Mouse (Mus musculus): ENCODE data around the gene Cobll1.

Gene Cobll1

DNA sequence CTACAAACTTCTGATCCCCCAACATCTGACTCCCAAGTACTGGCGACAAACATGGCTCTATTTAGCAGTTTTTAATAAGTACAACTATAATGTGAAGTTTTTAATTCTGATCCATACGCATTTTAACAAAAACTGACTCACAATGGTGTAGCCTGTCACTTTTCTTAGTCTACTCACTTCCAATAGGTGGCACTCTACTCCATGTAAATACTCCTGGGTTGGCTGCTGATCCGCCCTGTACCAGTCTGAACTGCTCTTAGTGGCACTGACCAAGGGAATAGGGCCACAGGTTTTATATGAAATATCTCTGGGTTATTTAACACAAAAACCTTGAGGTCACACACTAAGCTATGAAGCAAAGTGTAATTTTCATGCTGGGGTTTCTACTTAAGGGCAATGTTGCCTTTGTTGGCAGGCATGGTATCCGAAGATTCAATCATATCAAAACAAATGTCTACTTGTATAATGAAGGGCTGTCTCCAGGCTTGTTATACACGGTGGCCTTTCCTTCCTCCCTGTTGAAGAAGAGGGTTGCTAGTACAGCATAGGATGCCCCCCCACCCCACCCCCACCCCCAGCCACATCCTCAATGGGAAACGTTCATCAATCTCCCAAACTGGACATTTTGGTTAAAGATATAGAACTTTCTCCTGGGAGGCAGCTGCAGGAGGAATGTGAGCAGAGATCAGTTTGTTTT is 93.6 kb downstream of the Cobll1 start:
- peak; percentile 66 for DNase-seq

DNA sequence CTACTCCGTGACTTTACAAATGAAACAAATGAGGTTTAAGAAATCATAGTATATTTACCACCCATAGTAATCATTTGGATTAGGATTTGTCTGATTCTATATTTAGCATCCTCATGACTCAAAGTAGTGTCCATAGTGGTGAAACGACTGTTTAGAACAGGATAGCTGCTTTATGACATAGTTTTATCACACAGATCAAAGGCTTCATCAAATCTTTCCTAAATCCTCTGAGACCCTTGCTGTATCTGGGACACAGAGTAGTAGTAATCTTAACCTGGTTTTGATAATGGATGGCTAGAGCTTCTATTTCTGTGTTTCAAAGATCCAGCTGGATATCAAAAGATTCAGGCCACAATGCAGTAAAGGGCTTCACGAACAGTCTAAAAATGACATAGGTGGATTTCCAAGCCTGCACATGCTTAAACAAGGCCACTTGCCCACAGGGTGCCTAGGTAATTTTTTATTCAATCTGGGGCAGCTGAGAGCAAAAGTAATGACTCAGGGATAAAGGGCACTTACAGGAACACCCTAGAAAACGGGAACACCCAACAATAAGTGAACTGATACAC is 98.0 kb downstream of the Cobll1 start:
- no peak for DNase-seq

- DNase-seq = no peak
Observed at GRCm38 (mm10) chr2:65140330-65140922, 98.8 kb downstream of the Cobll1 start.

GRCm38 (mm10) chr2:65139606-65140329 is 99.4 kb downstream of the Cobll1 start:
- no peak for DNase-seq

DNA sequence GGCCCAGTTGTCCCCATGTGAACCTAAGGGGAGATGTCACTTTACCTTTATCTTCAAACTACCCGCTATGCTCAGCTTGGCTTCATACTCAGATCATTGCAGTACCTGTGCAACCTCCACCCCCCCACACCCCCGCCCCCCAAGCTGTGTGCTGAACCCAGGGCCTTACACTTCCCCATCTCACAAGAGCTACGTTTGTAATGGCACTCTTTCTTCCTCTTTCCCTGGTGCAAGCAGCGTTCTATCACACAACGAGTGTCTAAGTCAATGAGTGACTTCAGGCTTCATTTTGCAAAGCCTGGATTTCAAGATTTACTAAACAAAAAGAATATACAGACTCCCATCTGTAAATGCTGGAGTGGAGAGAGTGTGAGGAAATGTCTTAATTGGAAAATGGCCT is 100.2 kb downstream of the Cobll1 start:
- no peak for DNase-seq

GRCm38 (mm10) chr2:65126141-65126783 is 112.9 kb downstream of the Cobll1 start:
- no peak for DNase-seq

DNA sequence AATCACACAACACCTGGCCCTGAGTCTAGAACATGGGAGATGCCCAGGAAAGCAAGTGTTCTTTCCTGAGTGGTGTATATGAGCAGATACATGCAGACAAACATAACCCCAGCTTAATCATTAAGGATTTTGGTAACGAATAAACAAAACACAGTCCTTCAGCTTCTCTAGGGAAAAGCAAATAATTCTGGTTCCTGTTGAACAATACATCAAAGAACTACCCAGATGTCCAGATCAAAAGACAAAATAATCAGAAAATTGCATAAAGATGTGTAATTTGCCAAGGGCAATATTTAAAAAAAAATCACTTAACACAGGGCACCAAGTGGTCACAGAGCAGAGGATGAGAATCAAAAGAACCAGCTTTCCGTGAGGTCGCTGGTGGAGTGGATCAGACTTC is 115.5 kb downstream of the Cobll1 start:
- no peak for DNase-seq

DNA sequence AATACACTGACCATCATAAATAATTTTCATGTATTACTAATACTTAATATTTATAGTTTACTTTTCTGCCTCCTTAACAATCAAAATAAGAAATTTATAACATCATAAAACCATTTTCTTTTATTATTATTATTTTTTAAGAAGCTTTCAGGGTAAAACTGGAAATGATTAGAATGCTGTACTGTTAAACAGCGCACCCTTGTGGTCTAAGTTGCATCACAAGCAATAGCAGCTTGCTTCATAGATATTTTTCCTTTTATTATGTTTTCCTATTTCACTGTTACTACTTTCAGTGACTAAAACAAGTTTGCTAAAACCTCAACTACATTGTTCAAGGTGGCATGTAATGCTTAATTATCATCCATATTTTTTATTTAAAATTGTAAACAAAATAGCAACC is 117.8 kb downstream of the Cobll1 start:
- DNase-seq = peak; percentile 60

GRCm38 (mm10) chr2:65121012-65121411 is 118.2 kb downstream of the Cobll1 start:
- no peak for DNase-seq

DNA sequence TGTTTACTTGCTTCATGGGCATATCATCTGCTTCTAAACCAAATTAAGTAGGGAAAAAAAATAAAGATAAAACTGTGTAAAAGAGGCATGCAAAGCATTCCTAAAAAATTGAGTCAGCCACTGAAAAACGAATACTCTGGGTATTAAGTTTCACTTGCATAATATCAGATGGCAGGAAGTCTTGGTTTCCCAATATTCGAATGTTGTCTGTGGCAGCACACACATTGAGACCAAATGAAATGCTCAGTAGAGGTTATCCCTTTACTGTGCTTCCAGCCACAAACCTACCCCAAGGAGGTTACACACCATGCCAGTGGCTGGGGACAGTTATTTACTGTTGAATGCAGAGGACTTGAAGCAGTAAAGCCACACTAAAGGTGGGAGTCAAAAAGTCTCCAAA is 119.1 kb downstream of the Cobll1 start:
- no peak for DNase-seq

GRCm38 (mm10) chr2:65119667-65120066 is 119.5 kb downstream of the Cobll1 start:
- no peak for DNase-seq

DNA sequence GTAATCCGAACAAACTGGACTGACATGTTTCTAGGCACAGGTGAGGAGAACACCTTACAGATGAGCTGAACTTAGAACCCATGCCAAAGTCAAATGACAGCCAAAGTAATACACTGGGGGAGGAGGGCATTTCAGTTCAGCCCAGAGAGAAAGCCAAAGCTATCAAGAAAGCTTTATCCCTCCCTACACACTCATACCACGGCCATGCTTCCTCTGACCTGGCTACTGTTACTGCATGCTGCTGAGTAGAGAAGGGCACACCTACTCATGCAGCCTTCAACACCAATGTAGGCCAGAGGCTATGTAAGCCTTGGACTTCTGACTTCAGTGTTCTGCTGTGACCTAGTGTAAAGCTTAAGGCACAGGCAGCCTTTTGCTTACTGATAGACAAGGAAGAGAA is 120.1 kb downstream of the Cobll1 start:
- no peak for DNase-seq

DNA sequence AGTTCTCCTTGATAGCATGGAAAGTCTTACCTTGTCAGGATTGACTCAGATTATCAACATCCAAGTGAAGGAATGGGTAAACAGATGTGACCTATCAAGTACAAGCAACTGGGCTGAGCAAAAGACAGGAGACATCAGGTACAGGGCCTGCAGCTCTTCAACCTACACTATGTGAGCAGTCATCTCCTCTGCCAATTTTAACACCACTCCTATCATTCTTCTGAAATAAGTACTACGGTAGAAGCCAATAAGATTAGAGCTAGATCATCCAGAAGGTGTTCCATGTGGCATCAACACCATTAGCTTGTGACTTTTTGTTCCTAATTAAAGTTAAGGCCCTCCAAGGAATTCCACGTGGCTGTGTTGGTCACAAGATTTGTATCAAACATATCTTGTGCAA is 121.3 kb downstream of the Cobll1 start:
- no peak for DNase-seq

- peak; percentile 54 for DNase-seq
Observed at GRCm38 (mm10) chr2:65116428-65117125, 122.6 kb downstream of the Cobll1 start.

DNA sequence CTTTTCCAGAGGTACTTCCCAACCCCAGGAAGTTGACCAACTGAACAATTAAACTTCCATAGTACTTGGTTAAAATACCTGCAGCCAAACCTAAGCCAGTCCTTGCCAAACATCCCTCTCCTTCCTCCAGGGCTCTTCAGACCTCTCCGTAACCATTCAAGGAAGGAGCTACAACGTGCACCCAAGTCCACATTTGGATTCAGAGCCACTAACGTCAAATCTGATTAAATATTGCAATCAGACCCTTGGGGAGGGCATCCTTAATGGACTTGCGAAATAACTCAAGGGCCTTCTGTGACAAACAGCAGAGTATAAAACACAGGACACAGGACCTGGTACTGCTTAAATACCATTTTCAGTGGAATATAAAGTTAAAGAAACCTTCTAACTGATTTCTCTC is 126.0 kb downstream of the Cobll1 start:
- DNase-seq = no peak

DNA sequence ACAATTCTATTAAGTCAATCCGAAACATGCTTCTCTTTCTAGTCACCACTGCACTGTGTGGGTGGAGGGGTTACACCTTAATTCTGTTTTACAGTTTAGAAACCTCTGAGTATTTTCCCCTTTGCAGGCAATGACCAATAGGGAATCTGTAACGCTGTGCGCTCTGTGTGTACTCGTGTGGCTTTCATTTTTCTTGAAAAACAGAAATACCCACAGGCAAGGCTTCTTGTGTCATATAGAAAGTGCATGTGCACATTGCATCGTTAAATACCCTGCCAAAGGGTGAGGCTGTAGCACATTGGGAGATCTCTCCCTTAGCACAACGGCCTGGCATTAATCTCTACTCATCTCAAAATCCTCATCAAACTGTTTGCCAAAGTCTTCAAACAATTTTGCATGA is 134.6 kb downstream of the Cobll1 start:
- DNase-seq = no peak

- no peak for DNase-seq
Observed at GRCm38 (mm10) chr2:65103801-65104200, 135.4 kb downstream of the Cobll1 start.

DNA sequence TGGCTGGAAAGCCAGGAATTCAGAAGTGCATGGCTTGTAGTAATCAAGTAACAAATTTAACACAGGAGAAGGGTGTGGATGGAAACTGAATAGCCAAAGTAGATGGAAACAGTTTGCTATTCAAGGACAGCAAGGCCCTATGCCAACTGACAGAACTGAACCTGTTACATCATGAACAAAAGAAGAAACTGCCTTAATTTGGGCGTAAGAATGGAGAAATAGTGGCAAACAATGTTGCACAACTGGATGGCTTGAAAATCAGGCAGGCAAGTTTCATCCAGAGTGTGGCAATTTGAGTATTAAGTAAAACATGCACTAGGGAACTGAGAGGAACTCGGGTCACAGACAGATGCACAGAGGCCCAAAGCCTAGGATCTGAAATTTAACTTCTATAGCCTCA is 137.8 kb downstream of the Cobll1 start:
- no peak for DNase-seq

GRCm38 (mm10) chr2:65100001-65100400 is 139.2 kb downstream of the Cobll1 start:
- DNase-seq = no peak

- peak; percentile 21 for DNase-seq
Observed at GRCm38 (mm10) chr2:65095571-65095970, 143.6 kb downstream of the Cobll1 start.

GRCm38 (mm10) chr2:65093990-65094389 is 145.2 kb downstream of the Cobll1 start:
- no peak for DNase-seq

DNA sequence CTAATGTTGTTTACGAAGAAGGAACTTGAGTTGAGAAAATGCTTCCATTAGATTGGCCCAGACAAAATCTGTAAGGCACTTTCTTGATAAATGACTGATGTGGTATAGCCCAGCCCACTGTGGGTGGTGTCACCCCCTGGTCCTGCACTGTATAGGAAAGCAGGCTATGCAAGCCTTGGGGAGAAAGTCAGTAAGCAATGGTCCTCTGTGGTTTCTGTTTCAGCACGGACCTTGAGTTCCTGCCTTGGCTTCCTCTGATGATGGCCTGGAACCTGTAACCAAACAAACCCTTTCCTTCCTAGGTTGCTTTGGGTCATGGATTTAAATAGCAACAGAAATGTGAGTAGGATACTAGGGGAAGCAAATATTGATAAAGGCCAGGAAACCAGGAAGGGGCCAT is 148.2 kb downstream of the Cobll1 start:
- no peak for DNase-seq

- no peak for DNase-seq
Observed at GRCm38 (mm10) chr2:65087197-65087596, 152.0 kb downstream of the Cobll1 start.
